In the genomic region with DNA sequence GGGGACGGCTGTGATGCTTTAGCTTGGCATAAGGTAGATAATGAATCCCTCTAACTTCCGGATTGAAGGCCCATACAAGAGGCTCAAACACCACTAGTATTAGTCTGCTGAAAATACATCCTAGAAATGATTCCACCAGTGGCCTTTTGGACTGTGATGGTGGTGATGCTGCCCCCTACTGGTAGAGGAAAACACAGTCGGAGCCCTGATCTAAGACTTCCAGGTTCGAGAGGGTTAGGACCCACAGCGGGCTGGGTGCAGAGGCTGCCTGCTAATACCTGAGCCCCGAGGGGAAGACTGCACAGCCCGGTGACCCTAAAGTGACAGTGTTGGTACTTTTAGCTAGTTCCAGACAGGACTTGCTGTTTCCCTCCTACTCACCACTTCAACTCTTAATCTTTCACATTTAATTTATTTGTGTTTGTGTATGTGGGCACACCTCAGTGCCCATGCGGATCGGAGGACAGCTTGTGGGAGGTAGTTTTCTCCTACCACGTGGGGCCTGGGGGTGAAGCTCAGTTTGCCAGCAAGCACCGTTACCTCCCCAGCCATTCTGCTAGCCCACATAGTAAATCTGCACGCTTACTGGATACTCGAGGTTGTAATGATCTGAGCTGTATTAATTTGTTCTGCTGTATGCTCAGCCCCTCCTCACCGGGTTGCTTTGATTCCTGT, we compare ENCODE assay signal across 7 mouse cellular contexts. TPM values are rescaled to one million over a fixed set of nuclear protein-coding genes. Genes with fewer than 3 reads are reported as not detected.
A peak's percentile ranks its signal among the peaks of the same experiment; 100 is the strongest.
DNase-seq lines count a peak whose midpoint lies in the region; ATAC-seq and TF ChIP-seq lines count a peak whose summit lies in the region.

No protein-coding gene starts in this region.

- no peaks in the 10 kb centered on the region for H3K9me3 ChIP-seq in hindbrain, postnatal 0 days (ENCODE audit: low read length)

- intact Hi-C loops in left cerebral cortex, adult 2 months (cut with DNase I), result loop anchor here (5.0 kb wide), 1 partner anchor 105 kb away; the partner anchor contains the start of gene Naxd

- H3K27ac ChIP-seq in hindbrain, postnatal 0 days, result no peak overlapping the region
- no peak overlapping the region for H3K27ac ChIP-seq in left cerebral cortex, adult 2 months

- ATAC-seq in frontal cortex, adult (ENCODE audit: low TSS enrichment), result peak; percentile 89
- no peak for ATAC-seq in hindbrain, postnatal 0 days
- peak; percentile 93 for ATAC-seq in megakaryocyte-erythroid progenitor cell, adult 5-6 weeks (replicated peaks; ENCODE audit: low FRiP score, low TSS enrichment, poor library complexity, severe bottlenecking)

- H3K4me2 ChIP-seq in hindbrain, postnatal 0 days (ENCODE audit: low read depth, low read length), result no peak overlapping the region

- peak; percentile 83 for DNase-seq in R1 (ENCODE audit: low read depth, low spot score)
- peak; percentile 62 to 74 for DNase-seq in cerebellum, adult 18-20 months
- peak; percentile 81 for DNase-seq in hindbrain, postnatal 0 days (ENCODE audit: low spot score)
- peak; percentile 38 to 51 for DNase-seq in left cerebral cortex, adult 2 months (ENCODE audit: extremely low spot score in 1 of 2, low spot score in 2 of 2)
- peak; percentile 45 for DNase-seq in spleen, adult 12 weeks (ENCODE audit: low spot score)

- peak; percentile 87 for TF ChIP-seq CTCF in hindbrain, postnatal 0 days (IDR thresholded peaks at IDR 0.05; ENCODE audit: low read depth)
- peak; percentile 91 for TF ChIP-seq CTCF in left cerebral cortex, adult 2 months (IDR thresholded peaks at IDR 0.05)

- no peaks in the 10 kb centered on the region for H3K36me3 ChIP-seq in hindbrain, postnatal 0 days (ENCODE audit: insufficient read depth, low read length)

- 47% methylated on average over 14 of the region's 14 CpGs for WGBS in hindbrain, postnatal 0 days

- H3K4me3 ChIP-seq in hindbrain, postnatal 0 days (ENCODE audit: low read length), result no peak overlapping the region
- no peak overlapping the region for H3K4me3 ChIP-seq in left cerebral cortex, adult 2 months

- H3K27me3 ChIP-seq in hindbrain, postnatal 0 days (ENCODE audit: insufficient read depth, low read length), result no peaks in the 10 kb centered on the region

- no peaks in the 10 kb centered on the region for H3K4me1 ChIP-seq in hindbrain, postnatal 0 days (ENCODE audit: insufficient read depth, low read length)

- H3K9ac ChIP-seq in hindbrain, postnatal 0 days (replicated peaks; ENCODE audit: low read length), result no peak overlapping the region

RNA-seq across cellular contexts. Expression of gene Ankrd10, which starts 33.4 kb away (rescaled TPM):
- 108 and 127 TPM in 2 replicates for total RNA-seq in hindbrain, postnatal 0 days (2014; rRNA removed)
- polyA plus RNA-seq in hindbrain, postnatal 0 days (2015; fragmentation: Nextera tagmentation; extraction: Ambion mirVana), result 62.6 and 66.2 TPM in 2 replicates
- total RNA-seq in left cerebral cortex, adult 2 months (2021), result 10 to 100 TPM; 51.5 to 60.0 TPM
- 69.7 and 75.0 TPM in 2 replicates for total RNA-seq in megakaryocyte-erythroid progenitor cell, adult 5-6 weeks (2014; fragmentation: Nextera tagmentation)
- total RNA-seq in megakaryocyte-erythroid progenitor cell, adult 5-6 weeks (2017), result 43.0 and 66.4 TPM in 2 replicates

RNA-seq across cellular contexts. Expression of gene Ing1, which starts 46.8 kb away (rescaled TPM):
- 12.5 and 19.0 TPM in 2 replicates for total RNA-seq in hindbrain, postnatal 0 days (2014; rRNA removed)
- 36.7 and 38.3 TPM in 2 replicates for polyA plus RNA-seq in hindbrain, postnatal 0 days (2015; fragmentation: Nextera tagmentation; extraction: Ambion mirVana)
- total RNA-seq in left cerebral cortex, adult 2 months (2021), result 10 to 100 TPM; 51.5 to 66.0 TPM
- total RNA-seq in megakaryocyte-erythroid progenitor cell, adult 5-6 weeks (2014; fragmentation: Nextera tagmentation), result 27.3 and 32.6 TPM in 2 replicates
- 48.1 and 71.3 TPM in 2 replicates for total RNA-seq in megakaryocyte-erythroid progenitor cell, adult 5-6 weeks (2017)

RNA-seq across cellular contexts. Expression of gene Cars2, which starts 51.6 kb away (rescaled TPM):
- total RNA-seq in hindbrain, postnatal 0 days (2014; rRNA removed), result 42.6 and 58.0 TPM in 2 replicates
- polyA plus RNA-seq in hindbrain, postnatal 0 days (2015; fragmentation: Nextera tagmentation; extraction: Ambion mirVana), result 19.3 and 20.7 TPM in 2 replicates
- 10 to 100 TPM; 20.5 to 22.4 TPM for total RNA-seq in left cerebral cortex, adult 2 months (2021)
- total RNA-seq in megakaryocyte-erythroid progenitor cell, adult 5-6 weeks (2014; fragmentation: Nextera tagmentation), result 41.0 and 77.9 TPM in 2 replicates
- total RNA-seq in megakaryocyte-erythroid progenitor cell, adult 5-6 weeks (2017), result 38.7 and 41.7 TPM in 2 replicates
